Mouse (Mus musculus): ENCODE measurements around the gene Kcnj15.

DNA sequence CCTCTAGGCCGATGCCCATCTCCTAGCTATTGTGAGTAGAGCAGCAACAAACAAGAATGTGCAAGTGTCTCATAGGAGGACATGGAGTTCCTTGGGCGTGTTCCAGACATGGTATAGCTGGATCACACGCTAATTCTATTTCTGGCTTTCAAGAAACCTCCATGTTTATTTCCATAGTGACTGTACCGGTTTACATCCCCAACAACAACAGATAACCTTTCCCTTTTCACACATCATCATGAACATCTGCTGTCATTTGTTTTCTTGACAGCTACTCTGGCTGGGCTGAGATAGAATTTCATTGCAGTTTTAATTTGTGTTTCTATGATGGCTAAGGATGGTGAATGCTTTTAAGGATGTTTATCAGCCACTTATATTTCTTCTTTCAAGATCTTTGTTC lies 25.6 kb upstream of the Kcnj15 start:
- TF ChIP-seq CTCF (IDR thresholded peaks at IDR 0.05; ENCODE audit: borderline replicate concordance, insufficient read depth, low read depth, low read length) (no peak), POLR2A (IDR thresholded peaks at IDR 0.05; ENCODE audit: borderline replicate concordance, insufficient read depth, low read length) (no peak)

All from cerebellum, adult 2 months (tissue).